Mouse (Mus musculus): Measurements from ENCODE around the gene G6pc3. TPM values are rescaled to one million over a fixed set of nuclear protein-coding genes. Genes with fewer than 3 reads are reported as not detected.

G6pc3 gene
- polyA plus RNA-seq, 1 experiment, result 53.8 TPM

GRCm38 (mm10) chr11:102218783-102219182 lies 29.4 kb downstream of the G6pc3 start:
- WGBS, result 2% methylated on average over 10 of the region's 10 CpGs

GRCm38 (mm10) chr11:102219247-102219993 lies 30.0 kb downstream of the G6pc3 start:
- H3K27me3 ChIP-seq (ENCODE audit: control insufficient read depth, insufficient read depth, low read length), result no peaks in the 10 kb centered on the region
- H3K4me3 ChIP-seq (ENCODE audit: low read depth, low read length), result 0 out of 2 replicates have a peak overlapping the region, but pooled peaks have one; percentile 12
- TF ChIP-seq CTCF (IDR thresholded peaks at IDR 0.05; ENCODE audit: extremely low read depth, insufficient read length, insufficient replicate concordance, low read depth, low read length) (no peak), POLR2A (IDR thresholded peaks at IDR 0.05; ENCODE audit: low read depth, low read length) (no peak; the same call in 1 of the 2 replicates)
- WGBS, result 37% methylated on average over 14 of the region's 14 CpGs
- H3K27ac ChIP-seq (ENCODE audit: insufficient read depth, low read depth, low read length), result peak overlapping the region; percentile 48
- H3K4me1 ChIP-seq (ENCODE audit: control insufficient read depth, insufficient read depth, insufficient read length, low read length), result peaks cover 50% of the 10 kb centered on the region
- no peaks in the 10 kb centered on the region for H3K36me3 ChIP-seq (ENCODE audit: control insufficient read depth, insufficient read depth, low read length)

More at GRCm38 (mm10) chr11:102218783-102219182, 29.4 kb downstream of the G6pc3 start:
- Histone ChIP-seq H3K27ac (ENCODE audit: insufficient read depth, low read depth, low read length) (peak overlapping the region; percentile 64), H3K4me1 (ENCODE audit: control insufficient read depth, insufficient read depth, insufficient read length, low read length) (peaks cover 51% of the 10 kb centered on the region), H3K27me3 (ENCODE audit: control insufficient read depth, insufficient read depth, low read length) (no peaks in the 10 kb centered on the region), H3K4me3 (ENCODE audit: low read depth, low read length) (peak overlapping the region; percentile 62), H3K36me3 (ENCODE audit: control insufficient read depth, insufficient read depth, low read length) (no peaks in the 10 kb centered on the region)
- TF ChIP-seq POLR2A (IDR thresholded peaks at IDR 0.05; ENCODE audit: low read depth, low read length) (peak; percentile 69), CTCF (IDR thresholded peaks at IDR 0.05; ENCODE audit: extremely low read depth, insufficient read length, insufficient replicate concordance, low read depth, low read length) (no peak)

- peaks cover 45% of the 10 kb centered on the region for H3K4me1 ChIP-seq (ENCODE audit: control insufficient read depth, insufficient read depth, insufficient read length, low read length)
- H3K27me3 ChIP-seq (ENCODE audit: control insufficient read depth, insufficient read depth, low read length), result no peaks in the 10 kb centered on the region
- H3K4me3 ChIP-seq (ENCODE audit: low read depth, low read length), result no peak overlapping the region
- 27% methylated on average over 4 of the region's 4 CpGs for whole genome bisulfite sequencing
- TF ChIP-seq CTCF (IDR thresholded peaks at IDR 0.05; ENCODE audit: extremely low read depth, insufficient read length, insufficient replicate concordance, low read depth, low read length), result no peak
- no peak overlapping the region for H3K27ac ChIP-seq (ENCODE audit: insufficient read depth, low read depth, low read length)
- H3K36me3 ChIP-seq (ENCODE audit: control insufficient read depth, insufficient read depth, low read length), result no peaks in the 10 kb centered on the region
Observed at GRCm38 (mm10) chr11:102219994-102220346, 30.6 kb downstream of the G6pc3 start.

- Histone ChIP-seq H3K27me3 (ENCODE audit: control insufficient read depth, insufficient read depth, low read length) (no peaks in the 10 kb centered on the region), H3K27ac (ENCODE audit: insufficient read depth, low read depth, low read length) (no peak overlapping the region), H3K4me1 (ENCODE audit: control insufficient read depth, insufficient read depth, insufficient read length, low read length) (peaks cover 44% of the 10 kb centered on the region), H3K4me3 (ENCODE audit: low read depth, low read length) (no peak overlapping the region), H3K36me3 (ENCODE audit: control insufficient read depth, insufficient read depth, low read length) (no peaks in the 10 kb centered on the region)
- 31% methylated on average over 6 of the region's 6 CpGs for WGBS
- TF ChIP-seq POLR2A (IDR thresholded peaks at IDR 0.05; ENCODE audit: low read depth, low read length), result no peak
- no peak for TF ChIP-seq CTCF (IDR thresholded peaks at IDR 0.05; ENCODE audit: extremely low read depth, insufficient read length, insufficient replicate concordance, low read depth, low read length)
Observed at GRCm38 (mm10) chr11:102220451-102220850, 31.0 kb downstream of the G6pc3 start.

- Histone ChIP-seq H3K27me3 (ENCODE audit: control insufficient read depth, insufficient read depth, low read length) (no peaks in the 10 kb centered on the region), H3K36me3 (ENCODE audit: control insufficient read depth, insufficient read depth, low read length) (no peaks in the 10 kb centered on the region), H3K27ac (ENCODE audit: insufficient read depth, low read depth, low read length) (no peak overlapping the region), H3K4me1 (ENCODE audit: control insufficient read depth, insufficient read depth, insufficient read length, low read length) (peaks cover 35% of the 10 kb centered on the region), H3K4me3 (ENCODE audit: low read depth, low read length) (no peak overlapping the region)
- WGBS, result 84% methylated on average over 8 of the region's 8 CpGs
- no peak for TF ChIP-seq POLR2A (IDR thresholded peaks at IDR 0.05; ENCODE audit: low read depth, low read length)
Observed at GRCm38 (mm10) chr11:102221243-102221953, 32.0 kb downstream of the G6pc3 start.

GRCm38 (mm10) chr11:102221954-102222351 lies 32.5 kb downstream of the G6pc3 start:
- 77% methylated on average over 8 of the region's 8 CpGs for WGBS
- Histone ChIP-seq H3K4me3 (ENCODE audit: low read depth, low read length) (no peak overlapping the region), H3K27ac (ENCODE audit: insufficient read depth, low read depth, low read length) (no peak overlapping the region), H3K4me1 (ENCODE audit: control insufficient read depth, insufficient read depth, insufficient read length, low read length) (peaks cover 33% of the 10 kb centered on the region), H3K27me3 (ENCODE audit: control insufficient read depth, insufficient read depth, low read length) (no peaks in the 10 kb centered on the region), H3K36me3 (ENCODE audit: control insufficient read depth, insufficient read depth, low read length) (no peaks in the 10 kb centered on the region)
- no peak for TF ChIP-seq CTCF (IDR thresholded peaks at IDR 0.05; ENCODE audit: extremely low read depth, insufficient read length, insufficient replicate concordance, low read depth, low read length)
- no peak for TF ChIP-seq POLR2A (IDR thresholded peaks at IDR 0.05; ENCODE audit: low read depth, low read length)

GRCm38 (mm10) chr11:102223166-102223565 lies 33.7 kb downstream of the G6pc3 start:
- peaks cover 23% of the 10 kb centered on the region for H3K4me1 ChIP-seq (ENCODE audit: control insufficient read depth, insufficient read depth, insufficient read length, low read length)
- H3K27ac ChIP-seq (ENCODE audit: insufficient read depth, low read depth, low read length), result no peak overlapping the region
- TF ChIP-seq CTCF (IDR thresholded peaks at IDR 0.05; ENCODE audit: extremely low read depth, insufficient read length, insufficient replicate concordance, low read depth, low read length), result peak; percentile 39; the same call in 1 of the 2 replicates
- TF ChIP-seq POLR2A (IDR thresholded peaks at IDR 0.05; ENCODE audit: low read depth, low read length), result no peak
- H3K27me3 ChIP-seq (ENCODE audit: control insufficient read depth, insufficient read depth, low read length), result no peaks in the 10 kb centered on the region
- no peak overlapping the region for H3K4me3 ChIP-seq (ENCODE audit: low read depth, low read length)
- WGBS, result 58% methylated on average over 6 of the region's 6 CpGs
- no peaks in the 10 kb centered on the region for H3K36me3 ChIP-seq (ENCODE audit: control insufficient read depth, insufficient read depth, low read length)
